Mouse (Mus musculus) bone marrow macrophage, adult 2 months (primary cell): ENCODE data around the gene Fmod.

ENCODE experiments used
- CTCF ChIP-seq: IDR thresholded peaks from 2 replicates; pipeline ENCODE4 v1.5.1; 2012; ENCODE audit warnings: low read depth, mild to moderate bottlenecking, low read length, moderate library complexity
- POLR2A ChIP-seq: IDR thresholded peaks from 2 replicates; pipeline ENCODE4 v1.6.1; 2012; ENCODE audit warnings: mild to moderate bottlenecking, low read depth, low read length, borderline replicate concordance

DNA sequence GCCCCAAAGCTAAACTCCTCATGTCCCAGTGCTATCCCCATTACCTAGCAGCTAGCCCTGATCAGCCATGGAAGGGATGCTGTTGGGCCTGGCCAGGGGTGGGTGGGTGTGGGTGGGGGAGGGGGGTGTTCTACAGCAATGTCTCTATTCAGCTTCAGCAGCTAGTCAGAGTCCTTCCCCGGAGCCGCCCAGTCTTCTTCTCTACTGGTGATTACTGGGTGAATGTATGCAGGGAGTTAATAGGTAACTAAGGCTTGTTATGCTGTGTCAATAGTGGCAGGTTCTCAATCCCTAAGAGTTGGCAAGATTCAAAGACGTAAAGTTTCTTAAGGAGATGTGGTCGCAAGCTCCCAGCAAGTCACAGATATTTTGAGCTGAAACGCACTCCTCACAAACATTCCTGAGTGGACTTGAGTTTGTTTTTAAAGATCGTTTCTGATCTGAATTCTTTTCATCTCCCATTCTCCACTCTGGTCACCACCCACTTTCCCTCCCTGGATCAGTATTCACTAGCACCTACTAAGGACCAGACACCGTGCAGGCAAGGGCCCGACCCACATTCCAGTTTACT lies 33.1 kb downstream of the Fmod start:
- TF ChIP-seq POLR2A (no peak), CTCF (no peak)
